Mouse (Mus musculus) heart, embryonic 16.5 days (tissue): Measurements from ENCODE around the gene Fbp1. TPM values are rescaled to one million over a fixed set of nuclear protein-coding genes. Genes with fewer than 3 reads are reported as not detected.

Experiments used
- ATAC-seq: fragments of 200-750 bp; cut with Nextera tagmentation; replicated peaks from 2 replicates; pipeline ENCODE4 v1.8.0; 2017; ENCODE audit warnings: moderate number of reproducible peaks; ENCODE audit not compliant: insufficient read depth, low FRiP score; ENCODE audit errors: extremely low read depth
- H3K27ac ChIP-seq: fragments of 300-500 bp; sonication (generic); 2 replicates; pipeline ENCODE4 v1.5.1; 2014; ENCODE audit warnings: mild to moderate bottlenecking, low read length, control low read depth, moderate library complexity
- H3K27me3 ChIP-seq: fragments of 300-500 bp; sonication (generic); 2 replicates; pipeline ENCODE4 v1.6.1; 2014; ENCODE audit warnings: low read length, mixed read lengths; ENCODE audit not compliant: control insufficient read depth, insufficient read depth
- H3K36me3 ChIP-seq: fragments of 300-500 bp; sonication (generic); 2 replicates; pipeline ENCODE4 v1.6.1; 2014; ENCODE audit not compliant: control insufficient read depth, insufficient read depth
- H3K4me1 ChIP-seq: fragments of 300-500 bp; sonication (generic); 2 replicates; pipeline ENCODE4 v1.6.1; 2014; ENCODE audit warnings: low read length, mixed read lengths; ENCODE audit not compliant: control insufficient read depth, insufficient read depth
- H3K4me2 ChIP-seq: fragments of 300-500 bp; sonication (generic); 2 replicates; pipeline ENCODE4 v1.6.1; 2014; ENCODE audit warnings: low read depth, mild to moderate bottlenecking, control low read depth, low read length
- H3K4me3 ChIP-seq: fragments of 300-500 bp; sonication (generic); 2 replicates; pipeline ENCODE4 v1.5.1; 2014; ENCODE audit warnings: mild to moderate bottlenecking, control low read depth, low read length
- H3K9ac ChIP-seq: fragments of 300-500 bp; sonication (generic); 2 replicates; pipeline ENCODE4 v1.6.1; 2014; ENCODE audit warnings: low read length, control low read depth
- H3K9me3 ChIP-seq: fragments of 300-500 bp; sonication (generic); replicated peaks from 2 replicates; pipeline ENCODE4 v1.6.1; 2016; ENCODE audit warnings: low read length; ENCODE audit not compliant: control insufficient read depth
- WGBS: fragments of 180-500 bp; shearing (Covaris S2); extraction: QIAGEN DNeasy Blood & Tissue Kit; methylation state at CpG from one replicate; pipeline ENCODE4 v1.1.7; 2014; 5-methylcytosine and 5-hydroxymethylcytosine counted together
- polyA plus RNA-seq: library from polyadenylated mRNA; unstranded; fragments of >200 nt; fragmentation: Nextera tagmentation; extraction: Ambion mirVana; gene quantifications from 2 replicates; pipeline ENCODE4 v1.2.1, GENCODE M21; 2015

Fbp1 gene
- polyA plus RNA-seq, 1 experiment from 2014 or later, result 7.7 TPM

DNA sequence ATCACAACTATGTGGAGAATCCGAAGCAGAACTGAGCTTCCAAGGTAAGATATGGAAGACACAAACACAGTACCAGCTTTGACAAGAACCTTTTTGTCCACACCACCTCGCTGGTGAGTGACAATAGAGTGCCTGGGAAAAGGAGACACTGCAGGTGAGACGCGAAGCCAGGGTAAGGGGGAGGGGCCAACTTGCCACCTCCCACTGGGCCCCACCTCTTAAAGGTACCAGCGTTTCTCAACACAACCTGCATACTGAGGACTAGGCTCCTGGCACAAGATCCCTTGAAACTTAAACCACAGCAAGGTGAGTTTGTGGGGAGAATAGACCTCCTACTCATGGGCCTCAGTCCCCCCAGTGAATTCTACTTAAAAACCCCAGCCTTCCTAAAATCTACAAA, 10.8 kb downstream of the Fbp1 start:
- Histone ChIP-seq H3K4me2 (no peak overlapping the region), H3K27me3 (no peaks in the 10 kb centered on the region), H3K9me3 (no peaks in the 10 kb centered on the region), H3K9ac (no peak overlapping the region), H3K27ac (no peak overlapping the region), H3K4me3 (no peak overlapping the region), H3K36me3 (no peaks in the 10 kb centered on the region), H3K4me1 (no peaks in the 10 kb centered on the region)
- no peak for ATAC-seq
- WGBS, result 13% methylated on average over 5 of the region's 5 CpGs

GRCm38 (mm10) chr13:62876111-62876510, 12.0 kb downstream of the Fbp1 start:
- no peaks in the 10 kb centered on the region for H3K4me1 ChIP-seq

GRCm38 (mm10) chr13:62872252-62872651, 15.8 kb downstream of the Fbp1 start:
- Histone ChIP-seq H3K4me3 (no peak overlapping the region), H3K4me2 (no peak overlapping the region), H3K9me3 (no peaks in the 10 kb centered on the region), H3K4me1 (no peaks in the 10 kb centered on the region), H3K9ac (no peak overlapping the region), H3K27ac (no peak overlapping the region), H3K36me3 (no peaks in the 10 kb centered on the region), H3K27me3 (no peaks in the 10 kb centered on the region)
- 62% methylated on average over 3 of the region's 3 CpGs for WGBS
- ATAC-seq, result no peak

More at GRCm38 (mm10) chr13:62876111-62876510, 12.0 kb downstream of the Fbp1 start:
- no peak overlapping the region for H3K27ac ChIP-seq
- H3K4me3 ChIP-seq, result no peak overlapping the region
- 87% methylated on average over 1 of the region's 1 CpGs for WGBS
- H3K4me2 ChIP-seq, result no peak overlapping the region
- H3K9ac ChIP-seq, result no peak overlapping the region
- H3K27me3 ChIP-seq, result no peaks in the 10 kb centered on the region
- no peak for ATAC-seq
- H3K36me3 ChIP-seq, result no peaks in the 10 kb centered on the region
- no peaks in the 10 kb centered on the region for H3K9me3 ChIP-seq

GRCm38 (mm10) chr13:62870605-62871004, 17.5 kb downstream of the Fbp1 start:
- H3K9ac ChIP-seq, result no peak overlapping the region
- H3K36me3 ChIP-seq, result no peaks in the 10 kb centered on the region
- H3K4me1 ChIP-seq, result no peaks in the 10 kb centered on the region
- H3K4me3 ChIP-seq, result no peak overlapping the region
- no peak for ATAC-seq
- no peak overlapping the region for H3K4me2 ChIP-seq
- no peak overlapping the region for H3K27ac ChIP-seq
- H3K9me3 ChIP-seq, result no peaks in the 10 kb centered on the region
- 83% methylated on average over 2 of the region's 2 CpGs for WGBS
- no peaks in the 10 kb centered on the region for H3K27me3 ChIP-seq

- Histone ChIP-seq H3K4me1 (no peaks in the 10 kb centered on the region), H3K27ac (no peak overlapping the region), H3K9ac (no peak overlapping the region), H3K27me3 (no peaks in the 10 kb centered on the region), H3K4me3 (no peak overlapping the region), H3K4me2 (no peak overlapping the region), H3K9me3 (no peaks in the 10 kb centered on the region), H3K36me3 (no peaks in the 10 kb centered on the region)
- 56% methylated on average over 4 of the region's 4 CpGs for WGBS
- no peak for ATAC-seq
Observed at GRCm38 (mm10) chr13:62866817-62867216, 21.3 kb downstream of the Fbp1 start.

- Histone ChIP-seq H3K4me2 (no peak overlapping the region), H3K27ac (no peak overlapping the region), H3K36me3 (no peaks in the 10 kb centered on the region), H3K27me3 (no peaks in the 10 kb centered on the region), H3K9ac (no peak overlapping the region), H3K4me3 (no peak overlapping the region), H3K9me3 (no peaks in the 10 kb centered on the region), H3K4me1 (no peaks in the 10 kb centered on the region)
- 64% methylated on average over 11 of the region's 11 CpGs for WGBS
- ATAC-seq, result no peak
Observed at GRCm38 (mm10) chr13:62865651-62866315, 22.3 kb downstream of the Fbp1 start.

DNA sequence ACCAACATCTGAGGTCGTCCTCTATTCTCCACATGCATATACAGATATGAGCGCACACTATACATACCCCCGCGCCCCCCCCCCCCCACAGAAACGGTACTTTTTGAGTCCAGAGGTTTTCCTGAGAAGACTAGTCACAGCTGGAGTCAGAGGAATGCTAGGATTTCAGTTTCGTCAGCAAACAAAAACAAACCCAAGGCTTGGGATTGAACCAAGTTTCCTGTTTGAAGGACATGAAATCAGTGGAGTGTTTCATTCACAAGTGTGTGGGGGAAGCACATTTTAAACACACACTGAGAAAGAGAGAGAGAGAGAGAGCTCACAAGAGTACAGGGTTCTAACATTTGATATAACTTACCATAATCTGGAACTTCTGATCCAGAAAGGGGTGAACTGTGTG, 24.3 kb downstream of the Fbp1 start:
- H3K27ac ChIP-seq, result no peak overlapping the region
- H3K36me3 ChIP-seq, result no peaks in the 10 kb centered on the region
- no peak overlapping the region for H3K9ac ChIP-seq
- no peaks in the 10 kb centered on the region for H3K27me3 ChIP-seq
- ATAC-seq, result no peak
- H3K4me1 ChIP-seq, result 0 out of 2 replicates have a peak, but pooled peaks cover 2% of the 10 kb centered on the region
- no peak overlapping the region for H3K4me3 ChIP-seq
- no peak overlapping the region for H3K4me2 ChIP-seq
- WGBS, result 59% methylated on average over 6 of the region's 6 CpGs
- H3K9me3 ChIP-seq, result no peaks in the 10 kb centered on the region

DNA sequence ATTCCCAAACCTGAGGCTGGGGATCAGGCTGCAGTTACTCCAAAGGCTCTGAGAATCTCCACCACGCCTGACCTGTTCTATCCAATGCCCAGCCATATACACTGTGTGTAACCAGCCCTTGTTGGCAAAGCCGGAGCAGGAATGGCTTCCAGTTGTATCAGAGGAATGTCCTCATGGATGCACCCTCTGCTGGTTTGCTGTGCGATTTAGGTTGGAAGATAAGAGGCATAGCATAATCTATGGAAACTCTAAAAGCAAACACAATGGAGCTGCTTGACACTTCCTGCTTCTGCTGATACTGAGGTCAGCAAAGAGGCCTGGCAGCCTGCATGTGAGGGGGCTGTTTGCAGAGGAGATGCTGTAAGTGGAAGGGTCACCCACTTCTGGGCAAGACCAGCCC, 25.2 kb downstream of the Fbp1 start:
- no peak for ATAC-seq

GRCm38 (mm10) chr13:62860068-62860467, 28.0 kb downstream of the Fbp1 start:
- Histone ChIP-seq H3K27ac (no peak overlapping the region), H3K36me3 (no peaks in the 10 kb centered on the region), H3K27me3 (peaks cover under 1% of the 10 kb centered on the region; the same call in 1 of the 2 replicates), H3K4me3 (no peak overlapping the region), H3K4me2 (no peak overlapping the region), H3K4me1 (peaks cover 2% of the 10 kb centered on the region; the same call in 1 of the 2 replicates), H3K9ac (no peak overlapping the region), H3K9me3 (no peaks in the 10 kb centered on the region)
- WGBS, result 87% methylated on average over 4 of the region's 4 CpGs
- ATAC-seq, result no peak

More for the DNA sequence above, 25.2 kb downstream of the Fbp1 start:
- WGBS, result 63% methylated on average over 3 of the region's 3 CpGs
- no peak overlapping the region for H3K27ac ChIP-seq
- H3K9ac ChIP-seq, result no peak overlapping the region
- no peaks in the 10 kb centered on the region for H3K9me3 ChIP-seq
- H3K27me3 ChIP-seq, result no peaks in the 10 kb centered on the region
- H3K4me2 ChIP-seq, result no peak overlapping the region
- peaks cover 2% of the 10 kb centered on the region; the same call in 1 of the 2 replicates for H3K4me1 ChIP-seq
- H3K36me3 ChIP-seq, result no peaks in the 10 kb centered on the region
- no peak overlapping the region for H3K4me3 ChIP-seq
